Mouse (Mus musculus) stomach, embryonic 15.5 days (tissue): ENCODE data around the gene Dtd1. TPM values are rescaled to one million over a fixed set of nuclear protein-coding genes. Genes with fewer than 3 reads are reported as not detected.

Experiments used
- ATAC-seq: fragments of 200-750 bp; cut with Nextera tagmentation; 2 replicates; pipeline ENCODE4 v1.8.0; 2017; ENCODE audit warnings: low read depth, moderate number of reproducible peaks, moderate TSS enrichment; ENCODE audit not compliant: insufficient read depth, low FRiP score
- H3K27ac ChIP-seq: fragments of 300-500 bp; sonication (generic); 2 replicates; pipeline ENCODE4 v1.5.1; 2015; ENCODE audit warnings: mild to moderate bottlenecking, inconsistent platforms
- H3K27me3 ChIP-seq: fragments of 300-500 bp; sonication (generic); replicated peaks from 2 replicates; pipeline ENCODE4 v1.6.1; 2015; ENCODE audit warnings: inconsistent platforms
- H3K36me3 ChIP-seq: fragments of 300-500 bp; sonication (generic); 2 replicates; pipeline ENCODE4 v1.6.1; 2015; ENCODE audit warnings: inconsistent platforms
- H3K4me1 ChIP-seq: fragments of 300-500 bp; sonication (generic); 2 replicates; pipeline ENCODE4 v1.6.1; 2015; ENCODE audit warnings: inconsistent platforms
- H3K4me2 ChIP-seq: fragments of 300-500 bp; sonication (generic); 2 replicates; pipeline ENCODE4 v1.6.1; 2015; ENCODE audit warnings: mild to moderate bottlenecking, inconsistent platforms
- H3K4me3 ChIP-seq: fragments of 300-500 bp; sonication (generic); replicated peaks from 2 replicates; pipeline ENCODE4 v1.5.1; 2015; ENCODE audit warnings: inconsistent platforms
- H3K9ac ChIP-seq: fragments of 300-500 bp; sonication (generic); 2 replicates; pipeline ENCODE4 v1.6.1; 2015; ENCODE audit warnings: inconsistent platforms
- H3K9me3 ChIP-seq: fragments of 300-500 bp; sonication (generic); 2 replicates; pipeline ENCODE4 v1.6.1; 2016; ENCODE audit warnings: inconsistent platforms
- WGBS: fragments of 180-500 bp; shearing (Covaris S2); methylation state at CpG from one replicate; pipeline ENCODE4 v1.1.7; 2015; 5-methylcytosine and 5-hydroxymethylcytosine counted together
- polyA plus RNA-seq: library from polyadenylated mRNA; unstranded; fragments of >200 nt; fragmentation: Nextera tagmentation; extraction: Ambion mirVana; gene quantifications from 2 replicates; pipeline ENCODE4 v1.2.1, GENCODE M21; 2015

Gene Dtd1
- polyA plus RNA-seq, 1 experiment from 2014 or later: 39.6 TPM

- Histone ChIP-seq H3K4me2 (no peak overlapping the region), H3K9ac (no peak overlapping the region), H3K27me3 (no peaks in the 10 kb centered on the region), H3K4me3 (no peak overlapping the region), H3K27ac (no peak overlapping the region), H3K36me3 (no peaks in the 10 kb centered on the region), H3K4me1 (no peaks in the 10 kb centered on the region), H3K9me3 (no peaks in the 10 kb centered on the region)
- 77% methylated on average over 16 of the region's 16 CpGs for WGBS
- ATAC-seq: 0 out of 2 replicates have a peak, but pooled peaks have one; percentile 43
Measured at GRCm38 (mm10) chr2:144617074-144617874, 17.6 kb downstream of the Dtd1 start.

DNA sequence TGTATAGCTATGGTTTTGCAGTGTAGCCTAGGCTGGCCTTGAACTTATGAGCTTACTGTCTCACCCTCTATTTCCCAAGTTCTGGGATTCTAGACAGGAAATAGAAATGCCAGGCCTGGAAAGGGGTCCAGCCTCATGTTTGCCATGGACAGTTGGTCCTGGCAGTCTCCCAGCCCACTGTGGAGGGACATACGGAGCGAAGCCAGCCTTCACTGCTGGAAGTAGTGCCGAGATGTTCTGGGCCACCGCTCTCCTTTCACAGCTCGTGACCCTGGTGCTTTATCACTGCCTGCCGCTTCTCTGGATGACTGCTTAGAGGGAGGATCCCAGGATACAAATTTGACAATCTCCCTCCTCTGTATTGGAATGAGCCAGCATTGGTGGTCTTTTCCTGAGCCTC lies 21.8 kb downstream of the Dtd1 start:
- H3K4me1 ChIP-seq: no peaks in the 10 kb centered on the region
- H3K9me3 ChIP-seq: no peaks in the 10 kb centered on the region
- no peak overlapping the region for H3K4me2 ChIP-seq
- H3K4me3 ChIP-seq: no peak overlapping the region
- ATAC-seq: no peak
- no peak overlapping the region for H3K9ac ChIP-seq
- WGBS: 87% methylated on average over 6 of the region's 6 CpGs
- no peak overlapping the region for H3K27ac ChIP-seq
- H3K36me3 ChIP-seq: no peaks in the 10 kb centered on the region
- H3K27me3 ChIP-seq: no peaks in the 10 kb centered on the region

DNA sequence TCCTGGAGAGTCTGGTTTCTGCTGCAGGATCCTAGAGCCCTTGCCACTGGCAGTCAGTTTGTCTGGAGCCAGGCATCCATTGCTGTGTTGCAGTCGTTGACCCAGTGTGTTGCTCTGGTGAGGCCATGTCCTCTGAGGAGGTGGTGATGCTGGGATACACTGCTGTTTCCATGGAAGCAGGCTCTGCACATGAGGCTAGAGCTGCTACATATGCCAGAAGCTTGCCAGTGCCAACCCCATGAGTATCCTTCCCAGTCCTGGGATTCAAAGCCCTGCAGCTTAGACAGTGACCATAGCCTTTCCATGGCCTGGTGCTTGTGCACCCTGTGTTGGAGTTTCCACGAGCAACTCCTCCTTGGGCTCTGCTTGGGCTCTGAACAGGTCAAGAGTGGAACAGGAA lies 33.9 kb downstream of the Dtd1 start:
- Histone ChIP-seq H3K9ac (no peak overlapping the region), H3K36me3 (no peaks in the 10 kb centered on the region), H3K27ac (no peak overlapping the region), H3K4me2 (no peak overlapping the region), H3K4me3 (no peak overlapping the region), H3K4me1 (no peaks in the 10 kb centered on the region), H3K9me3 (no peaks in the 10 kb centered on the region), H3K27me3 (no peaks in the 10 kb centered on the region)
- 83% methylated on average over 2 of the region's 2 CpGs for WGBS
- ATAC-seq: no peak

- no peak overlapping the region for H3K27ac ChIP-seq
- H3K36me3 ChIP-seq: no peaks in the 10 kb centered on the region
- no peak overlapping the region for H3K9ac ChIP-seq
- no peak for ATAC-seq
- no peaks in the 10 kb centered on the region for H3K9me3 ChIP-seq
- H3K4me3 ChIP-seq: no peak overlapping the region
- no peaks in the 10 kb centered on the region for H3K27me3 ChIP-seq
- no peak overlapping the region for H3K4me2 ChIP-seq
- H3K4me1 ChIP-seq: no peaks in the 10 kb centered on the region
- 67% methylated on average over 5 of the region's 5 CpGs for WGBS
Measured at GRCm38 (mm10) chr2:144634231-144634630, 34.5 kb downstream of the Dtd1 start.

DNA sequence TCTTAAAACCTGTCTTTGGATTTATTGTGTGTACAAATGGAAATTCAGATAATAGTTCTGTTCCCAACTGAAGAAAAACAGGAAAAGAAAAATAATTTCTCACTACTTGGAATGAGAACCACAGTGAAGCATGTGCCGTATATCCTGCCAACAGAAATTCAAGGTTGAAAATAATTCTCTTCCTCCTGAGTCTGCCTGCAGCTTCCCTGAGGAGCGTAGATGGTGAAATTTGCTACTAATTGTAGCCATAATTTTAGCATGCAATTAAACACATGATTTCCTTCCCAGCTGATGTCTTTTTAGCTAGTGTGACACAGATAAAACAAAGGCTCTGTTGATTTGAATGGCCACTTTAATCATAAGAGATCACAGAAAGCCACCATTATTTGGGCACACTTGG lies 35.0 kb downstream of the Dtd1 start:
- Histone ChIP-seq H3K27me3 (no peaks in the 10 kb centered on the region), H3K4me2 (no peak overlapping the region), H3K9me3 (no peaks in the 10 kb centered on the region), H3K36me3 (no peaks in the 10 kb centered on the region), H3K4me3 (no peak overlapping the region), H3K4me1 (no peaks in the 10 kb centered on the region), H3K27ac (no peak overlapping the region), H3K9ac (no peak overlapping the region)
- 73% methylated on average over 2 of the region's 2 CpGs for WGBS
- no peak for ATAC-seq

DNA sequence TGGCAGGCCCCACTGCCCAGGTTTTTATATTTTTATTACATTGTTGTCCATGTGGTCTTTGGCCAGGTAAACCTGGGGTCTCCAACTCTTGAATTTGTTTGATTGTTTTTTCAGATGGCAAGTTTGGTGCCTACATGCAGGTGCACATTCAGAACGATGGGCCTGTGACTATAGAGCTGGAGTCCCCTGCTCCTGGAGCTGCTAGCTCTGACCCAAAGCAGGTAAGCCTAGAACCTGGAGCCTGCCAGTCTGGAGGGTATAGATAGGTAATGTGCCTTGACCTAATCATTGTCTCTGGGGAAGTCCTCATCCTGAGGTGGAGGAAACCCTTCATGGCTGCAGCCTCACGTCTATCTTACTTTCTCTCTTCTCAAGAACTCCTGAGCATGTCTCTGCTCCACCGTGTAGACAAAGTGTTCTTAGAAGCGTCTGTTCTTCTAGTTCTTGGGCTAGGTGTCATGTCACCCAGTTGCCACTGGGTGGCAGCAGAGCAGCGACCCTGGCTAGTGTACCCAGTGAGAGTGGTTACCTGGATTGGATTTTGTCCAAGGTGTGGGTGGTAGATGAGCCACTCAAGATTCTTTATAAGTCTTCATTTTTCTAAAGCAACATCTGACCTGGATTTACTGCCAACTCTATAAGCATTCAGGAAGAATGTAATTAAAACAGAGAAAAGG lies 36.1 kb downstream of the Dtd1 start:
- no peak overlapping the region for H3K27ac ChIP-seq
- no peaks in the 10 kb centered on the region for H3K27me3 ChIP-seq
- ATAC-seq: no peak
- no peaks in the 10 kb centered on the region for H3K36me3 ChIP-seq
- H3K4me2 ChIP-seq: no peak overlapping the region
- H3K9ac ChIP-seq: no peak overlapping the region
- WGBS: 17% methylated on average over 5 of the region's 5 CpGs
- no peaks in the 10 kb centered on the region for H3K9me3 ChIP-seq
- no peak overlapping the region for H3K4me3 ChIP-seq
- H3K4me1 ChIP-seq: no peaks in the 10 kb centered on the region

DNA sequence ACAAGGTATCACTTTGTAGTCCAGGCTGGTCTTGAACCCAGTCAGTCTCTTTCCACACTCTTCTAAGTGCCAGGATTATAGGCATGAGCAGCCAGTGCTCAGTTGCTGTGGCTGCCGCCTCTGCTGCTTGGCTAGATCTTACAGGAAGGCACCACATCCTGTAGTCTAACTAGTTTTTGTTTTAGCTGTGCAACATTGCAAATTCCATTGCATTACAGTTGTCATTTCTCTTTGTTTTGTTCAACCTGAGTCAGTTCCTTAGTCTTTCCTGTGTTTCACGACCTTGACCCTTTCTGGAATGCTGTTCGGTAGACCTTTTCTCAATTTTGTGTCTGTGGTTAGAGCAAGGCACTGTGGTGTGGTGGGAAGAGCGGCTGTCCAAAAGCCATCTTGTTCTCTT lies 37.5 kb downstream of the Dtd1 start:
- Histone ChIP-seq H3K36me3 (no peaks in the 10 kb centered on the region), H3K27me3 (no peaks in the 10 kb centered on the region), H3K4me2 (no peak overlapping the region), H3K27ac (no peak overlapping the region), H3K9me3 (no peaks in the 10 kb centered on the region), H3K4me3 (no peak overlapping the region), H3K4me1 (no peaks in the 10 kb centered on the region), H3K9ac (no peak overlapping the region)
- 79% methylated on average over 4 of the region's 4 CpGs for WGBS
- ATAC-seq: no peak

- H3K9me3 ChIP-seq: no peaks in the 10 kb centered on the region
- H3K27me3 ChIP-seq: no peaks in the 10 kb centered on the region
- ATAC-seq: no peak
- no peak overlapping the region for H3K27ac ChIP-seq
- H3K9ac ChIP-seq: no peak overlapping the region
- H3K4me3 ChIP-seq: no peak overlapping the region
- no peaks in the 10 kb centered on the region for H3K4me1 ChIP-seq
- H3K36me3 ChIP-seq: no peaks in the 10 kb centered on the region
- 86% methylated on average over 12 of the region's 12 CpGs for WGBS
- H3K4me2 ChIP-seq: no peak overlapping the region
Measured at GRCm38 (mm10) chr2:144637671-144638395, 38.1 kb downstream of the Dtd1 start.

- Histone ChIP-seq H3K9ac (no peak overlapping the region), H3K27me3 (no peaks in the 10 kb centered on the region), H3K4me1 (no peaks in the 10 kb centered on the region), H3K4me2 (no peak overlapping the region), H3K4me3 (no peak overlapping the region), H3K36me3 (no peaks in the 10 kb centered on the region), H3K27ac (no peak overlapping the region), H3K9me3 (no peaks in the 10 kb centered on the region)
- 39% methylated on average over 4 of the region's 4 CpGs for WGBS
- no peak for ATAC-seq
Measured at GRCm38 (mm10) chr2:144638719-144639118, 39.0 kb downstream of the Dtd1 start.

- no peak overlapping the region for H3K4me2 ChIP-seq
- ATAC-seq: no peak
- no peak overlapping the region for H3K4me3 ChIP-seq
- H3K9ac ChIP-seq: no peak overlapping the region
- no peaks in the 10 kb centered on the region for H3K36me3 ChIP-seq
- no peak overlapping the region for H3K27ac ChIP-seq
- H3K27me3 ChIP-seq: no peaks in the 10 kb centered on the region
- no peaks in the 10 kb centered on the region for H3K9me3 ChIP-seq
- no peaks in the 10 kb centered on the region for H3K4me1 ChIP-seq
- 76% methylated on average over 7 of the region's 7 CpGs for WGBS
Measured at GRCm38 (mm10) chr2:144640101-144640500, 40.4 kb downstream of the Dtd1 start.

GRCm38 (mm10) chr2:144641991-144642390 lies 42.3 kb downstream of the Dtd1 start:
- no peaks in the 10 kb centered on the region for H3K4me1 ChIP-seq
- H3K36me3 ChIP-seq: no peaks in the 10 kb centered on the region
- H3K9me3 ChIP-seq: no peaks in the 10 kb centered on the region
- WGBS: 85% methylated on average over 4 of the region's 4 CpGs
- ATAC-seq: no peak; the same call in 1 of the 2 replicates
- H3K9ac ChIP-seq: no peak overlapping the region
- H3K4me2 ChIP-seq: no peak overlapping the region
- no peaks in the 10 kb centered on the region for H3K27me3 ChIP-seq
- H3K4me3 ChIP-seq: no peak overlapping the region
- H3K27ac ChIP-seq: no peak overlapping the region

GRCm38 (mm10) chr2:144646360-144646759 lies 46.7 kb downstream of the Dtd1 start:
- no peak overlapping the region for H3K27ac ChIP-seq
- no peak overlapping the region for H3K4me3 ChIP-seq
- no peaks in the 10 kb centered on the region for H3K27me3 ChIP-seq
- no peak for ATAC-seq
- no peaks in the 10 kb centered on the region for H3K36me3 ChIP-seq
- no peaks in the 10 kb centered on the region for H3K9me3 ChIP-seq
- H3K4me2 ChIP-seq: no peak overlapping the region
- H3K9ac ChIP-seq: no peak overlapping the region
- WGBS: 86% methylated on average over 10 of the region's 10 CpGs
- no peaks in the 10 kb centered on the region for H3K4me1 ChIP-seq
